Mouse (Mus musculus) adrenal gland, postnatal 36 days (tissue): ENCODE data around the gene Rnf213. TPM values are rescaled to one million over a fixed set of nuclear protein-coding genes. Genes with fewer than 3 reads are reported as not detected.
"Not testable (repeated sequence)": the region's sequence is repeated elsewhere in the genome, so short reads cannot be mapped to it uniquely, and the experiment has no call there.

Experiments used
- DNase-seq, 2 experiments: peaks; one replicate each; pipeline ENCODE4 v3.0.0; 2021; ENCODE audit warnings: mixed read lengths in 1 of 2
- long read RNA-seq, 2 experiments: library from polyadenylated mRNA; stranded (forward); transcript quantifications; one replicate each; pipeline ENCODE4 v2.0.0; 2021; ENCODE audit warnings: borderline sequencing depth in 2 of 2
- total RNA-seq, 2 experiments: library from RNA; stranded (reverse); gene quantifications; 2 replicates each; pipeline ENCODE4 v1.2.3; 2021

The Rnf213 gene
- total RNA-seq: 10 to 100 TPM; 37.3 to 40.3 TPM
- long read RNA-seq, experiment 1, partial matches to known transcripts: 2 of 3 reads
- long read RNA-seq, experiment 1, other reads (novel, unspliced or antisense): 1 of 3 reads
- long read RNA-seq, experiment 2: 0 reads

GRCm38 (mm10) chr11:119392800-119393482, at the start of gene Rnf213:
TSS of gene Rnf213 (plus strand) at chr11:119393100.
- peak; percentile 73 to 84 for DNase-seq

GRCm38 (mm10) chr11:119344178-119344577, 48.7 kb upstream of the Rnf213 start:
- no peak for DNase-seq

GRCm38 (mm10) chr11:119344865-119345264, 48.0 kb upstream of the Rnf213 start:
- DNase-seq: no peak

- no peak for DNase-seq
Measured at GRCm38 (mm10) chr11:119347125-119347524, 45.8 kb upstream of the Rnf213 start.

- DNase-seq: no peak
Measured at GRCm38 (mm10) chr11:119352113-119352512, 40.8 kb upstream of the Rnf213 start.

- DNase-seq: no peak
Measured at GRCm38 (mm10) chr11:119353946-119354345, 39.0 kb upstream of the Rnf213 start.

- DNase-seq: peak; percentile 55 to 65
Measured at GRCm38 (mm10) chr11:119354798-119355442, 38.0 kb upstream of the Rnf213 start.

GRCm38 (mm10) chr11:119355443-119356385, 37.2 kb upstream of the Rnf213 start, which contains the start of the genes Sgsh and Slc26a11:
TSS of gene Sgsh (minus strand) at chr11:119355536.
TSS of gene Slc26a11 (plus strand) at chr11:119355557.
- peak; percentile 97 to 98 for DNase-seq

- no peak for DNase-seq
Measured at GRCm38 (mm10) chr11:119359089-119359488, 33.8 kb upstream of the Rnf213 start.

- DNase-seq: no peak
Measured at GRCm38 (mm10) chr11:119362769-119363533, 29.9 kb upstream of the Rnf213 start.

GRCm38 (mm10) chr11:119363534-119364145, 29.3 kb upstream of the Rnf213 start:
- peak; percentile 75 to 81 for DNase-seq

GRCm38 (mm10) chr11:119375425-119375824, 17.5 kb upstream of the Rnf213 start:
- DNase-seq: no peak

- no peak for DNase-seq
Measured at GRCm38 (mm10) chr11:119377326-119377725, 15.6 kb upstream of the Rnf213 start.

GRCm38 (mm10) chr11:119378551-119378950, 14.3 kb upstream of the Rnf213 start:
- DNase-seq: no peak

GRCm38 (mm10) chr11:119381631-119382337, 11.1 kb upstream of the Rnf213 start:
- DNase-seq: no peak

GRCm38 (mm10) chr11:119382338-119382850, 10.5 kb upstream of the Rnf213 start:
- peak in 1 of 2 experiments; percentile 32 for DNase-seq

GRCm38 (mm10) chr11:119384904-119385303, 8.0 kb upstream of the Rnf213 start:
- DNase-seq: no peak

GRCm38 (mm10) chr11:119386306-119386705, 6.6 kb upstream of the Rnf213 start:
- DNase-seq: no peak

GRCm38 (mm10) chr11:119387273-119387672, 5.6 kb upstream of the Rnf213 start:
- DNase-seq: not testable (repeated sequence)

- peak; percentile 91 to 93 for DNase-seq
Measured at GRCm38 (mm10) chr11:119389851-119390270, 3.0 kb upstream of the Rnf213 start.
